Mouse (Mus musculus) hindbrain, embryonic 11.5 days (tissue): Measurements from ENCODE around the gene Dazap2. TPM values are rescaled to one million over a fixed set of nuclear protein-coding genes. Genes with fewer than 3 reads are reported as not detected.

Source experiments
- ATAC-seq: fragments of 200-750 bp; cut with Nextera tagmentation; 2 replicates; pipeline ENCODE4 v1.8.0; 2017; ENCODE audit warnings: mild to moderate bottlenecking, moderate TSS enrichment, moderate library complexity; ENCODE audit not compliant: low FRiP score
- DNase-seq: peaks from one replicate; pipeline ENCODE4 v3.0.0-alpha.2; 2015; ENCODE audit warnings: low spot score
- H3K27ac ChIP-seq: fragments of 300-500 bp; sonication (generic); 2 replicates; pipeline ENCODE4 v1.5.1; 2014; ENCODE audit warnings: mild to moderate bottlenecking, low read depth, low read length
- H3K27me3 ChIP-seq: fragments of 300-500 bp; sonication (generic); 2 replicates; pipeline ENCODE4 v1.6.1; 2014; ENCODE audit warnings: mild to moderate bottlenecking, low read length, moderate library complexity, mixed read lengths; ENCODE audit not compliant: control insufficient read depth, insufficient read depth
- H3K36me3 ChIP-seq: fragments of 300-500 bp; sonication (generic); 2 replicates; pipeline ENCODE4 v1.6.1; 2014; ENCODE audit warnings: mild to moderate bottlenecking, low read length, moderate library complexity, mixed read lengths; ENCODE audit not compliant: control insufficient read depth, insufficient read depth
- H3K4me1 ChIP-seq: fragments of 300-500 bp; sonication (generic); replicated peaks from 2 replicates; pipeline ENCODE4 v1.6.1; 2014; ENCODE audit warnings: low read length, mixed read lengths; ENCODE audit not compliant: control insufficient read depth, insufficient read depth
- H3K4me2 ChIP-seq: fragments of 300-500 bp; sonication (generic); replicated peaks from 2 replicates; pipeline ENCODE4 v1.6.1; 2014; ENCODE audit warnings: mild to moderate bottlenecking, low read depth, low read length
- H3K4me3 ChIP-seq: fragments of 300-500 bp; sonication (generic); 2 replicates; pipeline ENCODE4 v1.5.1; 2014; ENCODE audit warnings: low read depth, low read length
- H3K9ac ChIP-seq: fragments of 300-500 bp; sonication (generic); 2 replicates; pipeline ENCODE4 v1.6.1; 2014; ENCODE audit warnings: low read depth, low read length
- H3K9me3 ChIP-seq: fragments of 300-500 bp; sonication (generic); 2 replicates; pipeline ENCODE4 v1.6.1; 2016; ENCODE audit warnings: low read length; ENCODE audit not compliant: control insufficient read depth
- WGBS: fragments of 180-500 bp; shearing (Covaris S2); extraction: QIAGEN DNeasy Blood & Tissue Kit; methylation state at CpG from one replicate; pipeline ENCODE4 v1.1.7; 2014; 5-methylcytosine and 5-hydroxymethylcytosine counted together
- polyA plus RNA-seq: library from polyadenylated mRNA; unstranded; fragments of >200 nt; fragmentation: Nextera tagmentation; extraction: Ambion mirVana; gene quantifications from 2 replicates; pipeline ENCODE4 v1.2.1, GENCODE M21; 2014

Gene Dazap2
- polyA plus RNA-seq, 1 experiment from 2014 or later: 256 TPM

- Histone ChIP-seq H3K4me3 (no peak overlapping the region), H3K9me3 (no peaks in the 10 kb centered on the region), H3K27ac (no peak overlapping the region), H3K27me3 (no peaks in the 10 kb centered on the region), H3K9ac (no peak overlapping the region), H3K36me3 (no peaks in the 10 kb centered on the region), H3K4me1 (no peaks in the 10 kb centered on the region), H3K4me2 (no peak overlapping the region)
- 88% methylated on average over 5 of the region's 5 CpGs for WGBS
- ATAC-seq (no peak), DNase-seq (no peak)
Measured at GRCm38 (mm10) chr15:100667871-100668545, 52.9 kb downstream of the Dazap2 start.

- Histone ChIP-seq H3K4me3 (no peak within 1 kb of the TSS), H3K4me2 (no peak within 1 kb of the TSS), H3K27me3 (no peaks in the 10 kb centered on the region), H3K9me3 (no peaks in the 10 kb centered on the region), H3K27ac (no peak within 1 kb of the TSS), H3K9ac (no peak within 1 kb of the TSS), H3K36me3 (no peaks in the 10 kb centered on the region), H3K4me1 (no peaks in the 10 kb centered on the region; the same call in 1 of the 2 replicates)
- 83% methylated on average over 20 of the region's 20 CpGs for WGBS
- no peak for ATAC-seq
- DNase-seq: no peak
Measured at GRCm38 (mm10) chr15:100669337-100669736, 54.2 kb downstream of the Dazap2 start, which contains the start of gene Bin2. TSS of gene Bin2 (minus strand) at chr15:100669553.

GRCm38 (mm10) chr15:100670004-100670403 is 54.9 kb downstream of the Dazap2 start:
- no peaks in the 10 kb centered on the region; the same call in 1 of the 2 replicates for H3K4me1 ChIP-seq
- H3K27ac ChIP-seq: no peak overlapping the region
- ATAC-seq (no peak), DNase-seq (no peak)
- H3K27me3 ChIP-seq: no peaks in the 10 kb centered on the region
- H3K4me3 ChIP-seq: no peak overlapping the region
- H3K4me2 ChIP-seq: no peak overlapping the region
- WGBS: 76% methylated on average over 8 of the region's 8 CpGs
- H3K9me3 ChIP-seq: no peaks in the 10 kb centered on the region
- H3K9ac ChIP-seq: no peak overlapping the region
- H3K36me3 ChIP-seq: no peaks in the 10 kb centered on the region

Other genes starting within 250 kb of the Dazap2 start
- gene Gm5475, start 193.2 kb upstream of the Dazap2 start, polyA plus RNA-seq: not detected in 2 replicates
- 19.1 and 24.1 TPM in 2 replicates for gene Slc11a2, start 190.3 kb upstream of the Dazap2 start, polyA plus RNA-seq
- gene Letmd1, start 146.3 kb upstream of the Dazap2 start, polyA plus RNA-seq: 39.0 and 48.6 TPM in 2 replicates
- gene Csrnp2, start 119.9 kb upstream of the Dazap2 start, polyA plus RNA-seq: 21.8 and 26.1 TPM in 2 replicates
- 28.4 and 29.8 TPM in 2 replicates for gene Tfcp2, start 63.3 kb upstream of the Dazap2 start, polyA plus RNA-seq
- gene Pou6f1, start 15.4 kb upstream of the Dazap2 start, polyA plus RNA-seq: 15.7 and 16.2 TPM in 2 replicates
- gene Smagp, start 21.6 kb downstream of the Dazap2 start, polyA plus RNA-seq: 4.1 and 5.5 TPM in 2 replicates
- 4.0 and 5.5 TPM in 2 replicates for gene Bin2, start 54.2 kb downstream of the Dazap2 start, polyA plus RNA-seq
- gene Cela1, start 72.6 kb downstream of the Dazap2 start, polyA plus RNA-seq: 0.99 and 1.7 TPM in 2 replicates
- 0.14 and 0.15 TPM in 2 replicates for gene Galnt6, start 114.0 kb downstream of the Dazap2 start, polyA plus RNA-seq
- gene Slc4a8, start 146.4 kb downstream of the Dazap2 start, polyA plus RNA-seq: 6.6 and 9.0 TPM in 2 replicates